ENCODE assay signal across 8 mouse cellular contexts in genomic region chr8:79397705-79398250, GRCm38 (mm10). TPM values are rescaled to one million over a fixed set of nuclear protein-coding genes. Genes with fewer than 3 reads are reported as not detected.
DNase-seq lines count a peak whose midpoint lies in the region; ATAC-seq and TF ChIP-seq lines count a peak whose summit lies in the region.

No protein-coding gene starts in this region.

- H3K27me3 ChIP-seq in liver, adult 2 months (ENCODE audit: control insufficient read depth, insufficient read depth, low read length) = no peaks in the 10 kb centered on the region
- no peaks in the 10 kb centered on the region for H3K27me3 ChIP-seq in lung, embryonic 15.5 days
- H3K27me3 ChIP-seq in stomach, embryonic 14.5 days (ENCODE audit: control insufficient read depth, insufficient read depth, low read length) = no peaks in the 10 kb centered on the region

- peak overlapping the region; percentile 67 for H3K4me2 ChIP-seq in lung, embryonic 15.5 days
- peak overlapping the region; percentile 80 for H3K4me2 ChIP-seq in stomach, embryonic 14.5 days (replicated peaks; ENCODE audit: low read depth, low read length)

- WGBS in liver, adult 2 months = 31% methylated on average over 7 of the region's 7 CpGs
- WGBS in lung, embryonic 15.5 days = 18% methylated on average over 7 of the region's 7 CpGs
- 19% methylated on average over 7 of the region's 7 CpGs for WGBS in stomach, embryonic 14.5 days

- H3K27ac ChIP-seq in liver, adult 2 months (replicated peaks; ENCODE audit: insufficient read depth, low read depth, low read length) = peak overlapping the region; percentile 64
- peak overlapping the region; percentile 98 for H3K27ac ChIP-seq in lung, embryonic 15.5 days
- H3K27ac ChIP-seq in stomach, embryonic 14.5 days (ENCODE audit: low read length) = peak overlapping the region; percentile 97

- H3K4me1 ChIP-seq in liver, adult 2 months (ENCODE audit: control insufficient read depth, insufficient read depth, low read length) = peaks cover 23% of the 10 kb centered on the region
- H3K4me1 ChIP-seq in lung, embryonic 15.5 days = peaks cover 42% of the 10 kb centered on the region
- peaks cover 28% of the 10 kb centered on the region for H3K4me1 ChIP-seq in stomach, embryonic 14.5 days (ENCODE audit: control insufficient read depth, insufficient read depth, low read length)

- no peak for TF ChIP-seq POLR2A in liver, adult 2 months (IDR thresholded peaks at IDR 0.05; ENCODE audit: extremely low read depth, insufficient read depth, low read length)

- no peak for TF ChIP-seq CTCF in liver, adult 2 months (IDR thresholded peaks at IDR 0.05; ENCODE audit: low read depth, low read length)

- ATAC-seq in hematopoietic stem cell, adult 5-6 weeks (replicated peaks in 1 of 2; ENCODE audit: insufficient read depth in 1 of 2, low FRiP score in 2 of 2, low TSS enrichment in 1 of 2, low read depth in 1 of 2, poor library complexity in 2 of 2, severe bottlenecking in 2 of 2) = peak; percentile 25 to 43; a peak in 1 of 4 replicates
- no peak for ATAC-seq in lung, embryonic 15.5 days (ENCODE audit: borderline replicate concordance, extremely low read depth, low FRiP score, low TSS enrichment)
- ATAC-seq in stomach, embryonic 14.5 days (ENCODE audit: insufficient number of reproducible peaks, insufficient read depth, low FRiP score, low read depth) = no peak

- peaks cover 31% of the 10 kb centered on the region; the same call in 1 of the 2 replicates for H3K79me2 ChIP-seq in liver, adult 2 months (ENCODE audit: control insufficient read depth, insufficient read depth, low read length)

- H3K9me3 ChIP-seq in lung, embryonic 15.5 days = no peaks in the 10 kb centered on the region
- no peaks in the 10 kb centered on the region for H3K9me3 ChIP-seq in stomach, embryonic 14.5 days (ENCODE audit: control insufficient read depth, low read depth, low read length)

- peak overlapping the region; percentile 85 for H3K4me3 ChIP-seq in liver, adult 2 months (ENCODE audit: insufficient read depth, low read depth, low read length)
- H3K4me3 ChIP-seq in lung, embryonic 15.5 days = peak overlapping the region; percentile 95
- peak overlapping the region; percentile 83 for H3K4me3 ChIP-seq in stomach, embryonic 14.5 days (ENCODE audit: low read depth, low read length)

- peak overlapping the region; percentile 90 for H3K9ac ChIP-seq in liver, adult 2 months (ENCODE audit: low read depth, low read length)
- peak overlapping the region; percentile 96 for H3K9ac ChIP-seq in lung, embryonic 15.5 days
- peak overlapping the region; percentile 97 for H3K9ac ChIP-seq in stomach, embryonic 14.5 days (replicated peaks; ENCODE audit: low read depth, low read length)

- DNase-seq in liver, adult 2 months (ENCODE audit: extremely low read depth, low read depth, low spot score) = peak; percentile 32
- no peak for DNase-seq in liver
- DNase-seq in embryo, embryonic 11 days = peak; percentile 37
- no peak for DNase-seq in right cerebral cortex, postnatal 36 days (ENCODE audit: low spot score in 2 of 2)
- DNase-seq in yolk sac, embryonic 10.5 days (ENCODE audit: low spot score) = no peak

- no peaks in the 10 kb centered on the region for H3K36me3 ChIP-seq in liver, adult 2 months (ENCODE audit: control insufficient read depth, insufficient read depth, low read length)
- no peaks in the 10 kb centered on the region for H3K36me3 ChIP-seq in lung, embryonic 15.5 days
- no peaks in the 10 kb centered on the region for H3K36me3 ChIP-seq in stomach, embryonic 14.5 days (ENCODE audit: control insufficient read depth, insufficient read depth, low read length)

RNA-seq across cellular contexts. Expression of gene Smad1, which starts 1.5 kb away (rescaled TPM):
- total RNA-seq in liver, adult 2 months (2014; rRNA removed) = 10.8 and 12.0 TPM in 2 replicates
- 17.5 and 25.5 TPM in 2 replicates for polyA plus RNA-seq in liver, adult 2 months (2012; rRNA removed)
- total RNA-seq in hematopoietic stem cell, adult 5-6 weeks (2017) = 27.1 and 32.6 TPM in 2 replicates
- 36.1 and 38.5 TPM in 2 replicates for polyA plus RNA-seq in lung, embryonic 15.5 days (2015; fragmentation: Nextera tagmentation; extraction: Ambion mirVana)
- 50.5 and 54.8 TPM in 2 replicates for polyA plus RNA-seq in stomach, embryonic 14.5 days (2014; fragmentation: Nextera tagmentation; extraction: Ambion mirVana)

Comparison
In these comparisons a context has a peak if more than half of its experiments do, and no peak if none do; other contexts are left out.
1. DNase-seq: peak in liver, adult 2 months (single experiment) and embryo, embryonic 11 days (single experiment); none in liver (single experiment), right cerebral cortex, postnatal 36 days (0 of 2) and yolk sac, embryonic 10.5 days (single experiment).
2. ATAC-seq: peak in hematopoietic stem cell, adult 5-6 weeks (2 of 2); none in lung, embryonic 15.5 days (single experiment) and stomach, embryonic 14.5 days (single experiment).
3. Peak in every context shown above with its lines, with median percentiles within 50 percentile points of each other: H3K27ac ChIP-seq, H3K4me3 ChIP-seq and H3K9ac ChIP-seq.